Mouse (Mus musculus) MEL (cell line): ENCODE data around the gene Xlr5a.

ENCODE experiments used
- ELF1 ChIP-seq: IDR thresholded peaks from 2 replicates; pipeline ENCODE4 v1.6.1; 2014; ENCODE audit warnings: low read depth, mild to moderate bottlenecking, inconsistent platforms, low read length, improper control_type of control experiment, moderate library complexity
- KAT2A ChIP-seq: conservative IDR thresholded peaks from 2 replicates; pipeline ENCODE4 v1.6.1; 2012; ENCODE audit warnings: low read depth, low read length, improper control_type of control experiment, inconsistent platforms
- MAX ChIP-seq: IDR thresholded peaks from 2 replicates; pipeline ENCODE4 v1.6.1; 2011; ENCODE audit warnings: low read length, improper control_type of control experiment
- POLR2A ChIP-seq, 2 experiments: IDR thresholded peaks; 2 replicates each; pipeline ENCODE4 v1.6.1; 2011 to 2012; ENCODE audit warnings: low read length in 2 of 2, mild to moderate bottlenecking in 2 of 2, control low read depth in 1 of 2, improper control_type of control experiment in 1 of 2, low read depth in 1 of 2, moderate library complexity in 1 of 2; ENCODE audit not compliant: control insufficient read depth in 1 of 2, insufficient read depth in 1 of 2, poor library complexity in 1 of 2
- TCF12 ChIP-seq: IDR thresholded peaks from 2 replicates; pipeline ENCODE4 v1.6.1; 2014; ENCODE audit warnings: low read depth, mild to moderate bottlenecking, inconsistent platforms, low read length, improper control_type of control experiment, moderate library complexity

- no peak for TF ChIP-seq KAT2A
- no peak for TF ChIP-seq POLR2A (IDR thresholded peaks at IDR 0.05; ENCODE audit: control insufficient read depth in 1 of 2, insufficient read depth in 1 of 2, low read depth in 1 of 2, low read length in 2 of 2, poor library complexity in 1 of 2)
- no peak for TF ChIP-seq MAX
- TF ChIP-seq TCF12, result no peak
- no peak for TF ChIP-seq ELF1
Measured at GRCm38 (mm10) chrX:73312522-73312921, 19.7 kb upstream of the Xlr5a start.
